Mouse (Mus musculus): Measurements from ENCODE around the gene Pskh1.

Gene Pskh1

GRCm38 (mm10) chr8:105893339-105893738, 6.9 kb upstream of the Pskh1 start, which contains the start of gene Nrn1l:
Gene Nrn1l, plus strand, starts transcription at chr8:105893567.
- peak; percentile 70 for DNase-seq

GRCm38 (mm10) chr8:105897801-105898480, 2.3 kb upstream of the Pskh1 start:
- DNase-seq, result no peak

GRCm38 (mm10) chr8:105900941-105901616, 838 bp downstream of the Pskh1 start:
- DNase-seq, result no peak

GRCm38 (mm10) chr8:105919390-105919789, 19.1 kb downstream of the Pskh1 start:
- DNase-seq, result no peak

GRCm38 (mm10) chr8:105925123-105925522, 24.9 kb downstream of the Pskh1 start:
- no peak for DNase-seq

- peak; percentile 85 for DNase-seq
Measured at GRCm38 (mm10) chr8:105930602-105931001, 30.4 kb downstream of the Pskh1 start.

GRCm38 (mm10) chr8:105931271-105931670, 31.0 kb downstream of the Pskh1 start:
- DNase-seq, result no peak

GRCm38 (mm10) chr8:105932525-105932924, 32.3 kb downstream of the Pskh1 start:
- DNase-seq, result no peak

- no peak for DNase-seq
Measured at GRCm38 (mm10) chr8:105933762-105934161, 33.5 kb downstream of the Pskh1 start, which contains the start of gene Ctrl. Gene Ctrl, minus strand, starts transcription at chr8:105933862.

GRCm38 (mm10) chr8:105935105-105935504, 34.9 kb downstream of the Pskh1 start:
- DNase-seq, result no peak

- no peak for DNase-seq
Measured at GRCm38 (mm10) chr8:105935863-105936603, 35.8 kb downstream of the Pskh1 start.

- peak; percentile 92 for DNase-seq
Measured at GRCm38 (mm10) chr8:105936866-105937475, 36.7 kb downstream of the Pskh1 start.

- DNase-seq, result peak; percentile 56
Measured at GRCm38 (mm10) chr8:105937496-105938305, 37.5 kb downstream of the Pskh1 start.

- DNase-seq, result peak; percentile 46
Measured at GRCm38 (mm10) chr8:105938306-105938669, 38.0 kb downstream of the Pskh1 start, which contains the start of gene Psmb10. Gene Psmb10, minus strand, starts transcription at chr8:105938444.

- no peak for DNase-seq
Measured at GRCm38 (mm10) chr8:105942026-105942425, 41.8 kb downstream of the Pskh1 start.

GRCm38 (mm10) chr8:105942542-105942941, 42.3 kb downstream of the Pskh1 start:
- peak; percentile 51 for DNase-seq

GRCm38 (mm10) chr8:105943321-105943739, 43.1 kb downstream of the Pskh1 start, which contains the start of gene Lcat:
Gene Lcat, minus strand, starts transcription at chr8:105943382.
- peak; percentile 66 for DNase-seq

GRCm38 (mm10) chr8:105949350-105949749, 49.1 kb downstream of the Pskh1 start:
- DNase-seq, result peak; percentile 61

- no peak for DNase-seq
Measured at GRCm38 (mm10) chr8:105951057-105951659, 50.9 kb downstream of the Pskh1 start.

GRCm38 (mm10) chr8:105956556-105956955, 56.3 kb downstream of the Pskh1 start:
- DNase-seq, result no peak

- no peak for DNase-seq
Measured at GRCm38 (mm10) chr8:105957813-105958212, 57.6 kb downstream of the Pskh1 start.

GRCm38 (mm10) chr8:105959350-105959749, 59.1 kb downstream of the Pskh1 start:
- DNase-seq, result no peak
